Mouse (Mus musculus) layer of hippocampus, adult 9-10 months (tissue): Measurements from ENCODE around the gene Rnf121.
"Not testable (repeated sequence)": the region's sequence is repeated elsewhere in the genome, so short reads cannot be mapped to it uniquely, and the experiment has no call there.

Experiments used
- DNase-seq: peaks from one replicate; pipeline ENCODE4 v3.0.0; 2022; ENCODE audit warnings: low spot score

The Rnf121 gene

DNA sequence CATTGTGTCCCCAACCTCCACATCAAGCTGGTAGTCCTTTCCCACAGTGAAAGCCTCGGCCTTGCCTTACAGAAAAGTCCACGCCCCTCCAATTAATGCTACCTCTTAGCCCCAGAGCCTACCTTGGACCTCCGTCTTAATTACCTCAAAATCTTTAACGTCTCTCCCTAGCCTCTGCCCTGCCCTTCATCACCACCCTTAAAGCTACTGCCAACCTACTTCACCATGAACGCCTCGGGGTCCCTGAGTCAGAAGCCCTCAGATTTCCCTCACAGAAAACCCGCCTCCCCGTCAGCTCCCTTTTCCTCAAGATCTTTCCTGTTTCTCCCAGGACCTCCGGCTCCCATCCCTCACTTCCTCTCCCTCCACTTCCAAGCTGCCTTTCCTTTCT, 619 bp downstream of the Rnf121 start:
- no peak for DNase-seq

GRCm38 (mm10) chr7:102063891-102064290, 1.4 kb downstream of the Rnf121 start:
- DNase-seq = no peak

DNA sequence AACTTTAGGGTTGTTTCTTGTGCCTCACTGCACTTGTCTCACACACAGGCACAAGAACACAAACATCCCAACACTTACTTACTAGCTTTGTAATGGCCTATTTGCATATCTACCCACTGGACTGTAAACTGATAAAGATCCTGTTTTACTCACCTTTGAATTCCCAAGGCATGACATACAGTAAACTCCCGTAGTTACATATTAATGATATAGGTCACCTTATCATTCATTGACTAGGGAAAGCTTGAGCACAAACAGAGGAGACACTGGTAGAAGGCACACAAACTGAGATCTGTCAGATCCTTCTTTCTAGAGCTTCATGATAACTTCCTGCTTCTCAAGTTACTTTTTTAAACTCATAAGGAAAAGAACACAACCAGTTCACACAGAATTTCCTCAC, 3.1 kb downstream of the Rnf121 start:
- no peak for DNase-seq

- no peak for DNase-seq
Measured at GRCm38 (mm10) chr7:102061353-102061752, 3.9 kb downstream of the Rnf121 start.

- DNase-seq = not testable (repeated sequence)
Measured at GRCm38 (mm10) chr7:102048524-102048923, 16.7 kb downstream of the Rnf121 start.

DNA sequence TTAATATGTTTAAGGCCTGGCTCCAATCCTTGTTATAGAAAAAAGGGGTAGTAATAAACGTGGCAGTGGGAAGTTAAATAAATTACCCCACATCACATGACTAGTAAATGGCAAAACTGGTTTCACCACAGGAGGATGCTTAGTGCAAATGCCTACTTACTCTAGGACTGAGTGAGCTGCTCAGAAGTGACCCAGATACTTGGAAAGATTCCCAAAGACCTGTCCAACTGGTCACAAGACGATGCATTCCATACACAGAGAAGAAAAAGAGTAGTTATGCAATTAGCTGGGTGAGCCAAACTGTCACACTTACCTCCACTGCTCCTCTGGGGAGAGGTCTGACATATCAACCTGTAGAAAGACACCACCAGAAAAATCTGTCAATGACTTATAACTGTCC, 23.0 kb downstream of the Rnf121 start:
- DNase-seq = no peak

GRCm38 (mm10) chr7:102037318-102037717, 28.0 kb downstream of the Rnf121 start:
- DNase-seq = no peak

GRCm38 (mm10) chr7:102035534-102035933, 29.7 kb downstream of the Rnf121 start:
- no peak for DNase-seq

DNA sequence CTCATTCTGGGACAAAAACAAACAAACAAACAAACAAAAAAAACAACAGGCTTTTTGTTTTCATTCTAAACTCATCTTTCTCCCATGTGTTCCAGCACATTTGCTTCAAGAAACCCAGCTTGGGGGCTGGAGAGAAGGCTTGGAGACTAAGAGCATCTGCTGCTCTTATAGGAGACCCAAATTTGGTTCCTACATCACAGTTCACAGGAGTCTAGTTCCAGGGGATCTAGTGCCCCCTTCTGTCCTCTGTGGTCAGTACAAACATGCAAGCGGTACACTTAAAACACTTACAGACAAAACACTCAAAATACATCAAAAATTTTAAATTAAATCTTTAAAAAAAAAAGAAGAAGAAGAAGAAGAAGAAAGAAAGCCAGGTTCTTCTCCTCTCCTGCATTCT, 30.4 kb downstream of the Rnf121 start:
- DNase-seq = no peak

GRCm38 (mm10) chr7:102025187-102026119, 39.8 kb downstream of the Rnf121 start:
- no peak for DNase-seq

DNA sequence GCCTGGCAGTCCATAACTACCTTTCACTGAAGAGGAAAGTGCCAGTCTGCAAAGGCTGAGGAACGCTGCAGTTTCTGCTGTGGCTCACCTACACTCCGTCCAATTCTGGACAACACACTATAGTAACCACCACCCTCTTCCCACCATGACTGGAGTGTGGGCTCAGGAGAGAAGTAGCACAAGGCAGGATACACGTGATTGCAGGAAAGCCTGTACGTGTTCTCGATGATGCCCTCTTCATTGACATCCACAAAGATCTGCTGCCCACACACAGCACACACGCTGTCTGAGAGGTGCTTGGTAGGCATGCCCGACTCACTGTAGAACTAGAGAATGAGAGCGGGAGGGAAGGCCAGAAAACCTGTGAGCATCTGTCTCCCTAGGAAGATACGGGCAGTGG, 41.4 kb downstream of the Rnf121 start:
- no peak for DNase-seq

DNA sequence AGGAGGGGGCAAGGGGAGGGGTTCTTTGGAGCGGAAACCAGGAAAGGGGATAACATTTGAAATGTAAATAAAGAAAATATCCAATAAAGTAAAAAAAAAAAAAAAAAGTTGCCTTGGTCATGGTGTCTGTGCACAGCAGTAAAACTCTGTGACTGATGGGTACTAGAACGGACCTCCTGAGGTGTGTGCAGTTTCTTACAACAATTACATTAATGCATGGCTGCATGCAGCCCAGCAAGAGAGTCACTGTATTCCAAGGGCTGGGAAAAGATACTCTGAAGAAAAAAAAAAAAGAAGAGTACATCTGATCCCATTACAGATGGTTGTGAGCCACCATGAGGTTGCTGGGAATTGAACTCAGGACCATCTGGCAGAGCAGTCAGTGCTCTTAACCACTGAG, 44.3 kb downstream of the Rnf121 start:
- not testable (repeated sequence) for DNase-seq

DNA sequence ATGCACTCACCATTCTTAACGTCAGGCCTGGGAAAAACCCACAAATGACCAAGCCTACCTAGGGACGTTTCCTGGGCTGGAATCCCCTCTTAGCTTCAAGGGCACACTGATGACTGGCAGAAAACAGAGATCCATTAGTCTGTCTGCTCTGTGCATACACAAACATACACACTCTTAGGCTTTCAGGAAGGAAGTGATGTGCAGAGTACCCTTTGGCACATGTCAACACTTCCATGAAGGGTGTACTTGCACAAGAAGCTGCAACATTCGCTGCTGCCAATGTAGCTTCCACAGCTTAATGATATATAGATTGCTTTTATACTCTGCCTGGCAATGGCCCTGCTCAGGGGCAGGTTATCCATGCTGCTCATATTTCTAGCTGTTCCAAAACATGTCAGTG, 45.9 kb downstream of the Rnf121 start:
- DNase-seq = no peak

GRCm38 (mm10) chr7:102018590-102018989, 46.7 kb downstream of the Rnf121 start, which contains the start of gene Il18bp:
Gene Il18bp, minus strand, starts transcription at chr7:102018690.
- DNase-seq = no peak

DNA sequence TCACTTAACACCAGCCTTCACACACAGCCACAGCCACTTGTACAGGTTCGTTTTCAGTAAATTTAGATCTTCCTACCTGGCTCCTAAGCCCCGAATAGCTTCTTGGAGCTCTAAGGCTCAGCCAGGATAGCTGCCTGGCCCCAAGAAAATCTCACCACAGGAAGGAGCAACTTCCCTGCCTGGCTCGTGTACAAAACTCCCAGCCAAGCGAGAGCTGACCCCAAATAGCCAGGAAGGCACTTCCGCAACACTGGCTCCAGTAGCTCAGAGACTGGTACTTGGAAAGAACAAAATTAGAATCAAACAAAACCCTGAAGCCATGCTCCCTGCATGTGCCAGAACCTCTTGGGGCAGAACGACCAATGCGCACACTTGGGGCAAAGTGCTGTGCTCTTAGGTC, 47.2 kb downstream of the Rnf121 start:
- DNase-seq = no peak

DNA sequence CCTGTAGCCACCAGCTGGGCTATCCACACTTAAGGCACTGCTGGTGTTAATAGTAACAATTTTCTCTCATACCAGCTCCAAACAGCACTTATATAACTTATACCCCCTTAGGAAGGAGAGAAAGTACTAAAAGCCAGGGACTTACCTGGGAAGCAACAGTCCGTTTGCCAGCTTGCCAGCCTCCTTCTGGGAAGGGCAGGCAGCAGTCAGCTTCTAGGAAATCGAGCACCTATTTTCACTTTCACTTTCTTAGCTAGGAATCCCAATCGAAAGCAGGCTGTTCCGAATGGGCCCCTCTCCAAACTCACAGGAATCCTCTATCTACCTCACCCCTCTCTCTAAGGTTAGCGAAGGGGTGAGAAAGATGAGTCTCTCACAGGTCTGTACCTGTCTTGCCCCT, 47.8 kb downstream of the Rnf121 start:
- no peak for DNase-seq

- DNase-seq = no peak
Measured at GRCm38 (mm10) chr7:102016936-102017335, 48.3 kb downstream of the Rnf121 start.

DNA sequence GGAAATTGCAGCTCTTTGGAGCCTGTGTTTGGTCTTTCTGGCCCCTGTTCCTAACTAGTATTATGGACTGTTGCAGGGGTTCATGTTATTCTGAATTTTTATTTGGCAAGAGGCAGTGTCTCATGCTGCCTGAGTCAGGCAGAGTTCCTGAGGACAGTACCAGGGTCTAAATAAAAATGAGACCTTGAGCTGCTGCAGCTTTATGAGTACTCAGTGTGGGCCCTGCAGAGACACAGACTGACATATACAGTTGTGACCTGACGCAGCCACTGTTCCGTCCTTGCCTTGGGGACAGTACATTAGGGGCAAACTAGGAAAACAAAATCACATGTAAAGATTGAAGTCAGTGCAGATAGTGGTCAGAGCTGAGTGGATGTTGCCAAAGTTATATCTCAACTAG, 50.3 kb downstream of the Rnf121 start:
- DNase-seq = no peak

GRCm38 (mm10) chr7:102013416-102013815, 51.9 kb downstream of the Rnf121 start:
- DNase-seq = no peak

DNA sequence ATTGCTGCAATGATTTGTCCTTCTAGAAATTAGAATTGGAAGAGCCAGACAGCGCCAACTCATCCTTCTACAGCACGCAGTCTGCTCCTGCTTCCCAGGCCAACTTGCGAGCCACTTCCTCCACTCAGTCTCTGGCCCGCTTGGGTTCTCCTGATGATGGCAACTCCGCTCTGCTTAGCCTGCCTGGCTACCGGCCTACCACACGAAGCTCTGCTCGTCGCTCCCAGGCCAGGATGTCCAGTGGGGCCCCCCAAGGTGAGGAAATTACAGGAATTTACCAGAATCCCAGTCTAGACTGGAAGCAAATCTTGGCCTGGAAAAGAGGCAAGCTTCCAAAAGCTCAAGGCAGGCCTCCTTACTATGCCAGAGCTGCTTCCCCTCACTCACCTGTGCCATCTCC, 53.4 kb downstream of the Rnf121 start:
- no peak for DNase-seq

GRCm38 (mm10) chr7:102006520-102006919, 58.7 kb downstream of the Rnf121 start:
- DNase-seq = no peak

GRCm38 (mm10) chr7:102000921-102001630, 64.2 kb downstream of the Rnf121 start:
- no peak for DNase-seq

GRCm38 (mm10) chr7:102000296-102000695, 65.0 kb downstream of the Rnf121 start:
- no peak for DNase-seq
